ENCODE assay signal across 17 mouse cellular contexts in the genomic region with DNA sequence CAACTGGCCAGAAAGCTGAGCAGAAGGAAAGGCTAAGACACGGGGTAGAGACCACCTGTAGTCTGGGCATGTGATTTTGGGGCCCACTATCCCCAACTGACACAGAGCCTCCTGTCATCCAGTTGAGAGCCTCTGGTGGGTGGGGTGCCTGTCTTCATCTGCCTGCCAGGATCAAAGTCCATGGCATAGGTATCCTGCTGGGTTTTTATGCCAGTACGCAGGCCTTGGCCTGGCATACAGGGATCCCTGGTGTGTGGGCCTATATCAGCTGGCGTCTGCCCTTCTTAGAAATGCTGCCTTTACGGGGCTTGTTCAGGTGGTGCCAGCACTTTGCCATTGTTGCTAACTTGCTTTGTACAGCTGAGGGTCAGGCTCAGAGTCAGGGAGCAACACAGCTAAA.
"Had no signal": no experiment of that assay in that cellular context is flagged by ENCODE, and none has a peak within 500 bp of the region (broad histone marks: within the 10 kb centered on the region; RNA-seq: fewer than 3 reads in every experiment).

No protein-coding gene starts in this region.

- H3K4me3 ChIP-seq: midbrain, embryonic 13.5 days; midbrain, embryonic 15.5 days; myocyte; neural tube, embryonic 13.5 days; neural tube, embryonic 15.5 days had no signal

- H3K4me1 ChIP-seq: midbrain, embryonic 15.5 days had no signal

- DNase-seq: lung, adult 18-20 months; lung, embryonic 14.5 days; lung, postnatal 10 days; lung, postnatal 4 days; retina, postnatal 1 day; right cerebral cortex, adult 18-20 months; right cerebral cortex, postnatal 25 days; right cerebral cortex, postnatal 4 days; spleen, adult 18-20 months; thymus, adult 18-20 months; thymus, postnatal 14 days; thymus, postnatal 36 days had no signal

- H3K27ac ChIP-seq: midbrain, embryonic 13.5 days; midbrain, embryonic 15.5 days; neural tube, embryonic 13.5 days; neural tube, embryonic 15.5 days had no signal

- H3K27me3 ChIP-seq: midbrain, embryonic 13.5 days; midbrain, embryonic 15.5 days; neural tube, embryonic 13.5 days; neural tube, embryonic 15.5 days had no signal
